Mouse (Mus musculus) liver, adult 2 months (tissue): ENCODE measurements around the gene Phtf2. TPM values are rescaled to one million over a fixed set of nuclear protein-coding genes. Genes with fewer than 3 reads are reported as not detected.

Source experiments
- DNase-seq: peaks from one replicate; pipeline ENCODE4 v3.0.0-alpha.2; 2011; ENCODE audit warnings: low read depth, low spot score; ENCODE audit errors: extremely low read depth
- H3K27ac ChIP-seq: fragments of 200-500 bp; replicated peaks from 2 replicates; pipeline ENCODE4 v1.5.1; 2012; ENCODE audit warnings: low read depth, mild to moderate bottlenecking, control low read depth, inconsistent platforms, low read length; ENCODE audit not compliant: insufficient read depth
- H3K27me3 ChIP-seq: fragments of 200-500 bp; 2 replicates; pipeline ENCODE4 v1.6.1; 2012; ENCODE audit warnings: mild to moderate bottlenecking, moderate library complexity, low read length, inconsistent platforms; ENCODE audit not compliant: control insufficient read depth, insufficient read depth
- H3K36me3 ChIP-seq: fragments of 200-500 bp; 2 replicates; pipeline ENCODE4 v1.6.1; 2012; ENCODE audit warnings: low read length, inconsistent platforms; ENCODE audit not compliant: control insufficient read depth, insufficient read depth
- H3K4me1 ChIP-seq: fragments of 200-500 bp; 2 replicates; pipeline ENCODE4 v1.6.1; 2011; ENCODE audit warnings: low read length; ENCODE audit not compliant: control insufficient read depth, insufficient read depth
- H3K4me3 ChIP-seq: fragments of 200-500 bp; 2 replicates; pipeline ENCODE4 v1.5.1; 2011; ENCODE audit warnings: low read depth, mild to moderate bottlenecking, control low read depth, low read length, moderate library complexity; ENCODE audit not compliant: insufficient read depth
- H3K79me2 ChIP-seq: fragments of 200-500 bp; 2 replicates; pipeline ENCODE4 v1.6.1; 2012; ENCODE audit warnings: inconsistent platforms, mild to moderate bottlenecking, low read length, moderate library complexity; ENCODE audit not compliant: control insufficient read depth, insufficient read depth
- H3K9ac ChIP-seq: fragments of 200-500 bp; 2 replicates; pipeline ENCODE4 v1.6.1; 2012; ENCODE audit warnings: low read depth, mild to moderate bottlenecking, control low read depth, inconsistent platforms, low read length
- CTCF ChIP-seq: fragments of 200-500 bp; IDR thresholded peaks from 2 replicates; pipeline ENCODE4 v1.5.1; 2011; ENCODE audit warnings: low read depth, low read length, control low read depth
- POLR2A ChIP-seq: fragments of 200-500 bp; IDR thresholded peaks from 2 replicates; pipeline ENCODE4 v1.6.1; 2011; ENCODE audit warnings: low read length, control low read depth; ENCODE audit not compliant: insufficient read depth; ENCODE audit errors: extremely low read depth
- WGBS: fragments of 180-500 bp; shearing (Covaris S2); methylation state at CpG from one replicate; pipeline ENCODE4 v1.1.7; 2018; 5-methylcytosine and 5-hydroxymethylcytosine counted together
- polyA plus RNA-seq: library from polyadenylated mRNA; depleted of rRNA; stranded (reverse); fragments of >200 nt; gene quantifications from 2 replicates; pipeline ENCODE4 v1.2.3, GENCODE M21; 2012
- total RNA-seq: library from RNA; depleted of rRNA; stranded (reverse); fragments of >200 nt; gene quantifications from 2 replicates; pipeline ENCODE4 v1.2.3, GENCODE M21; 2014

Gene Phtf2
- total and polyA plus RNA-seq, 2 experiments: 1.2 to 6.2 TPM

GRCm38 (mm10) chr5:20924608-20925007 lies 42.7 kb upstream of the Phtf2 start:
- TF ChIP-seq POLR2A: no peak
- no peak for TF ChIP-seq CTCF
- 60% methylated on average over 3 of the region's 3 CpGs for WGBS
- H3K79me2 ChIP-seq: peaks cover 11% of the 10 kb centered on the region; the same call in 1 of the 2 replicates
- H3K27ac ChIP-seq: no peak overlapping the region
- no peaks in the 10 kb centered on the region for H3K4me1 ChIP-seq
- H3K9ac ChIP-seq: no peak overlapping the region
- DNase-seq: no peak
- peaks cover 2% of the 10 kb centered on the region for H3K36me3 ChIP-seq
- no peaks in the 10 kb centered on the region for H3K27me3 ChIP-seq
- no peak overlapping the region for H3K4me3 ChIP-seq

DNA sequence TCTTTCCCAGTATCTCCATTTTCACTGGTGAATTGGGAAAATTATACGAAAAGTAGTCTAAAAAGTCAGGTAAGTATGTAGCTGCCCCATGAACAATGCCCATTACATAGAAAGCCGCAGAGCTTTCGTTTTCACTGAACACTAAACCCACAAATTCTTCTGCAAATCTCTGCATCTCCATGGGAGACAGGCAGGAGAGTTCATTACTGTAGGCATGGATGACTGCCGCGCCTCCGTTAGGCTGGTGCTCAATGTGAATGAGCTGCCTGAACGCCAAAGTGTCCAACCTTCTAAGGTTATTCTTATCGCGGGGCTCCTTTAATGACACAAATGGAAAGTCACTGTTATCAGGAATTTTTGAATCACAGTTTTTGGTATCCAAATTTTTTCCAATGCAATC lies 37.6 kb upstream of the Phtf2 start:
- Histone ChIP-seq H3K4me1 (no peaks in the 10 kb centered on the region), H3K27ac (no peak overlapping the region), H3K4me3 (no peak overlapping the region), H3K9ac (no peak overlapping the region), H3K27me3 (no peaks in the 10 kb centered on the region), H3K79me2 (peaks cover 5% of the 10 kb centered on the region; the same call in 1 of the 2 replicates), H3K36me3 (peaks cover 5% of the 10 kb centered on the region)
- TF ChIP-seq POLR2A (no peak), CTCF (no peak)
- DNase-seq: no peak
- WGBS: 95% methylated on average over 9 of the region's 9 CpGs

GRCm38 (mm10) chr5:20918967-20919366 lies 37.0 kb upstream of the Phtf2 start:
- DNase-seq: no peak
- WGBS: 90% methylated on average over 4 of the region's 4 CpGs
- H3K4me1 ChIP-seq: no peaks in the 10 kb centered on the region
- no peak overlapping the region for H3K9ac ChIP-seq
- H3K27me3 ChIP-seq: no peaks in the 10 kb centered on the region
- H3K4me3 ChIP-seq: no peak overlapping the region
- H3K27ac ChIP-seq: no peak overlapping the region
- no peak for TF ChIP-seq CTCF
- no peak for TF ChIP-seq POLR2A
- peaks cover 5% of the 10 kb centered on the region for H3K36me3 ChIP-seq
- peaks cover 5% of the 10 kb centered on the region; the same call in 1 of the 2 replicates for H3K79me2 ChIP-seq

GRCm38 (mm10) chr5:20913372-20914275 lies 31.7 kb upstream of the Phtf2 start:
- TF ChIP-seq CTCF: peak; percentile 49; the same call in 1 of the 2 replicates
- TF ChIP-seq POLR2A: no peak
- Histone ChIP-seq H3K36me3 (no peaks in the 10 kb centered on the region), H3K4me3 (no peak overlapping the region), H3K79me2 (peaks cover 10% of the 10 kb centered on the region; the same call in 1 of the 2 replicates), H3K9ac (no peak overlapping the region), H3K27ac (no peak overlapping the region), H3K4me1 (no peaks in the 10 kb centered on the region; the same call in 1 of the 2 replicates), H3K27me3 (no peaks in the 10 kb centered on the region)
- peak; percentile 62 for DNase-seq
- WGBS: 72% methylated on average over 11 of the region's 11 CpGs

DNA sequence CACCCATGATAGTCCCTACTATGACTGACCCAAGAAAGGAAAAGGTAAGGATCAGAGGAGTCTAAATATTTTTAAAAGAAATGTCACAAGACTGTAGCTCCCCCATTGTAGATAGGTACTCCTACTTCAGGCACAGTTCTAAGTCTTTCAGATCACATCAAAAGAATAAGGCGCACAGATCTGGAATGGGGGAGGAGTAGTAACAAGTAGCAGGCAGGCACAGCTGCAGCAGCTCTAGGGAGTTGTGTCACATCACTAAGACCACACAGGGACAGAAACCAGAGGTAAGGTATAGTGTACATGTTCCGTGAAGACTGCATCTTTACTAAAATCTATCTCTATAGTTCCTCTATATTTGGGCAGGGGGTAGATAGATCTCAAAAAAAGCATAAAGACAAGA lies 29.8 kb upstream of the Phtf2 start:
- Histone ChIP-seq H3K9ac (no peak overlapping the region), H3K27me3 (no peaks in the 10 kb centered on the region), H3K36me3 (peaks cover 7% of the 10 kb centered on the region; the same call in 1 of the 2 replicates), H3K27ac (no peak overlapping the region), H3K79me2 (peaks cover 10% of the 10 kb centered on the region; the same call in 1 of the 2 replicates), H3K4me3 (no peak overlapping the region), H3K4me1 (peaks cover 2% of the 10 kb centered on the region)
- DNase-seq: no peak
- WGBS: 91% methylated on average over 2 of the region's 2 CpGs
- TF ChIP-seq CTCF (no peak), POLR2A (no peak)

DNA sequence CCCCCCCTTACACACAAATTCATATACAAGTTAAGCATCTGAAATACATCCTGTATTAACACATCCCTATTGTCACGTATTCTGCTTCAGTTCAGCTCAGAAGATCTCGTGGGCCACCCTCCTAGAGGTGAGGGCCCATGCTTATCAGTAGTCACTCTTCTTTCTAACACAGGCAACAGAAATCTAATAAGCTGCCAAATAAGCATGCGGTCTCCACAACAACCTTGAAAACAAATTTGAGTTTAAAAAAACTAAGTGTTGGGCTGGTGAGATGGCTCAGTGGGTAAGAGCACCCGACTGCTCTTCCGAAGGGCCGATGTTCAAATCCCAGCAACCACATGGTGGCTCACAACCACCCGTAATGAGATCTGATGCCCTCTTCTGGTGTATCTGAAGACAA lies 24.3 kb upstream of the Phtf2 start:
- no peak for DNase-seq
- H3K9ac ChIP-seq: no peak overlapping the region
- H3K4me1 ChIP-seq: peaks cover 2% of the 10 kb centered on the region
- WGBS: 94% methylated on average over 7 of the region's 7 CpGs
- H3K27ac ChIP-seq: no peak overlapping the region
- no peak for TF ChIP-seq CTCF
- TF ChIP-seq POLR2A: no peak
- no peak overlapping the region for H3K4me3 ChIP-seq
- peaks cover 19% of the 10 kb centered on the region for H3K36me3 ChIP-seq
- no peaks in the 10 kb centered on the region for H3K27me3 ChIP-seq
- peaks cover 4% of the 10 kb centered on the region; the same call in 1 of the 2 replicates for H3K79me2 ChIP-seq
